Mouse (Mus musculus): ENCODE results near the gene Ptp4a2. TPM values are rescaled to one million over a fixed set of nuclear protein-coding genes. Genes with fewer than 3 reads are reported as not detected.
"Not testable (repeated sequence)": the region's sequence is repeated elsewhere in the genome, so short reads cannot be mapped to it uniquely, and the experiment has no call there.

The Ptp4a2 gene
- polyA plus RNA-seq, 1 experiment = 32.4 TPM

GRCm38 (mm10) chr4:129851861-129852260, 40.8 kb downstream of the Ptp4a2 start:
- DNase-seq (ENCODE audit: low read depth) = no peak

- DNase-seq (ENCODE audit: low read depth) = no peak
These were observed 42.0 kb downstream of the Ptp4a2 start for GRCm38 (mm10) chr4:129853053-129853452.

GRCm38 (mm10) chr4:129853996-129854395, 43.0 kb downstream of the Ptp4a2 start:
- DNase-seq (ENCODE audit: low read depth) = no peak

GRCm38 (mm10) chr4:129854615-129855014, 43.6 kb downstream of the Ptp4a2 start:
- no peak for DNase-seq (ENCODE audit: low read depth)

GRCm38 (mm10) chr4:129855051-129855970, 44.3 kb downstream of the Ptp4a2 start:
- DNase-seq (ENCODE audit: low read depth) = no peak

- no peak for DNase-seq (ENCODE audit: low read depth)
These were observed 49.4 kb downstream of the Ptp4a2 start for GRCm38 (mm10) chr4:129860456-129860855.

- no peak for DNase-seq (ENCODE audit: low read depth)
These were observed 50.4 kb downstream of the Ptp4a2 start for GRCm38 (mm10) chr4:129861400-129861799.

- no peak for DNase-seq (ENCODE audit: low read depth)
These were observed 51.3 kb downstream of the Ptp4a2 start for GRCm38 (mm10) chr4:129862357-129862756.

- DNase-seq (ENCODE audit: low read depth) = not testable (repeated sequence)
These were observed 55.2 kb downstream of the Ptp4a2 start for GRCm38 (mm10) chr4:129866171-129866570.

GRCm38 (mm10) chr4:129868211-129868610, 57.2 kb downstream of the Ptp4a2 start:
- DNase-seq (ENCODE audit: low read depth) = no peak

GRCm38 (mm10) chr4:129870483-129870882, 59.5 kb downstream of the Ptp4a2 start:
- DNase-seq (ENCODE audit: low read depth) = no peak

GRCm38 (mm10) chr4:129872376-129872922, 61.4 kb downstream of the Ptp4a2 start:
- no peak for DNase-seq (ENCODE audit: low read depth)

GRCm38 (mm10) chr4:129874805-129875204, 63.8 kb downstream of the Ptp4a2 start:
- no peak for DNase-seq (ENCODE audit: low read depth)

- no peak for DNase-seq (ENCODE audit: low read depth)
These were observed 64.4 kb downstream of the Ptp4a2 start for GRCm38 (mm10) chr4:129875406-129875805.

- DNase-seq (ENCODE audit: low read depth) = no peak
These were observed 66.1 kb downstream of the Ptp4a2 start for GRCm38 (mm10) chr4:129876831-129877764.

GRCm38 (mm10) chr4:129877967-129878655, 67.1 kb downstream of the Ptp4a2 start:
- no peak for DNase-seq (ENCODE audit: low read depth)

- DNase-seq (ENCODE audit: low read depth) = no peak
These were observed 67.7 kb downstream of the Ptp4a2 start for GRCm38 (mm10) chr4:129878656-129879145.

- no peak for DNase-seq (ENCODE audit: low read depth)
These were observed 68.3 kb downstream of the Ptp4a2 start for GRCm38 (mm10) chr4:129879206-129879780.

- no peak for DNase-seq (ENCODE audit: low read depth)
These were observed 69.6 kb downstream of the Ptp4a2 start for GRCm38 (mm10) chr4:129880615-129881014.

GRCm38 (mm10) chr4:129881661-129882060, 70.6 kb downstream of the Ptp4a2 start:
- DNase-seq (ENCODE audit: low read depth) = no peak

All from gonadal fat pad, adult 2 months (tissue).